Mouse (Mus musculus) lung, adult 2 months (tissue): ENCODE results near the gene Mettl15.

Experiments
- CTCF ChIP-seq: fragments of 200-500 bp; IDR thresholded peaks from 2 replicates; pipeline ENCODE4 v1.5.1; 2011; ENCODE audit warnings: mild to moderate bottlenecking, low read length, control low read depth; ENCODE audit not compliant: insufficient read depth
- POLR2A ChIP-seq: fragments of 200-500 bp; IDR thresholded peaks from 2 replicates; pipeline ENCODE4 v1.6.1; 2011; ENCODE audit warnings: low read depth, mild to moderate bottlenecking, control low read depth, low read length, borderline replicate concordance; ENCODE audit errors: extremely low read depth

DNA sequence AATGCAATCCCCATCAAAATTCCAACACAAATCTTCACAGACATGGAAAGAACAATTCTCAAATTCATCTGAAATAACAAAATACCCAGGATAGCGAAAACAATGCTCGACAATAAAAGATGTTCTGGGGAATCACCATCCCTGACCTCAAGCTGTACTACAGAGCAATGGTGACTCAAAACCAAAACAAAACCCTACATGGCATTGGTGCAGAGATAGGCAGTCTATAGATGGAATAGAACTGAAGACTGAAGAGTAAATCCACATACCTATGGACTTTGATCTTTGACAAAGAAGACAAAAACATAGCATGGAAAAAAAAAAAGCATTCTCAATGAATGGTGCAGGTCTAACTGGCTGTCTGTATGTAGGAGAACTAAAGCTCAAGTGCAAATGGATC is 59.1 kb downstream of the Mettl15 start:
- TF ChIP-seq CTCF: no peak
- no peak for TF ChIP-seq POLR2A
